Mouse (Mus musculus): ENCODE results near the gene Bcam. TPM values are rescaled to one million over a fixed set of nuclear protein-coding genes. Genes with fewer than 3 reads are reported as not detected.
"Not testable (repeated sequence)": the region's sequence is repeated elsewhere in the genome, so short reads cannot be mapped to it uniquely, and the experiment has no call there.

The Bcam gene
- total and polyA plus RNA-seq, 3 experiments = 2.6 to 8.1 TPM; not detected in 1

GRCm38 (mm10) chr7:19791504-19791903 is 20.7 kb upstream of the Bcam start:
- not testable (repeated sequence) for H3K27me3 ChIP-seq (ENCODE audit: control insufficient read depth in 1 of 2, insufficient read depth in 2 of 2, low read length in 2 of 2); H3K9me3 ChIP-seq (replicated peaks; ENCODE audit: insufficient read depth, low read length); H3K4me1 ChIP-seq (ENCODE audit: control insufficient read depth in 1 of 2, insufficient read depth in 2 of 2, low read length in 2 of 2); DNase-seq (ENCODE audit: low read depth, low spot score); H3K36me3 ChIP-seq (ENCODE audit: control insufficient read depth in 1 of 2, insufficient read depth in 2 of 2, low read length in 2 of 2); H3K4me3 ChIP-seq (ENCODE audit: control insufficient read depth in 1 of 2, insufficient read depth in 1 of 2, low read depth in 2 of 2, low read length in 2 of 2); H3K27ac ChIP-seq (ENCODE audit: control insufficient read depth, low read depth, low read length); H3K9ac ChIP-seq (ENCODE audit: control insufficient read depth, low read depth, low read length, poor library complexity, severe bottlenecking); H3K79me2 ChIP-seq (ENCODE audit: control insufficient read depth, insufficient read depth, low read length, poor library complexity)
- peak; percentile 80 for TF ChIP-seq TBP (IDR thresholded peaks at IDR 0.05; ENCODE audit: low read depth, low read length)

GRCm38 (mm10) chr7:19789904-19790347 is 19.1 kb upstream of the Bcam start:
- no peaks in the 10 kb centered on the region; a peak in 1 of 4 replicates for H3K36me3 ChIP-seq (ENCODE audit: control insufficient read depth in 1 of 2, insufficient read depth in 2 of 2, low read length in 2 of 2)
- H3K79me2 ChIP-seq (ENCODE audit: control insufficient read depth, insufficient read depth, low read length, poor library complexity) = no peaks in the 10 kb centered on the region
- no peak for TF ChIP-seq MXI1 (IDR thresholded peaks at IDR 0.05; ENCODE audit: low read depth, low read length)
- no peak for TF ChIP-seq TCF12 (IDR thresholded peaks at IDR 0.05; ENCODE audit: low read depth, low read length)
- peak; percentile 92 to 97 (median 94) for TF ChIP-seq CTCF (IDR thresholded peaks at IDR 0.05 in 2 of 3, conservative IDR thresholded peaks at IDR 0.05 in 1 of 3; ENCODE audit: control insufficient read depth in 1 of 3, insufficient read depth in 1 of 3, low read depth in 2 of 3, low read length in 3 of 3, poor library complexity in 1 of 3, severe bottlenecking in 1 of 3)
- peak; percentile 22; the same call in 1 of the 2 replicates for TF ChIP-seq MAX (IDR thresholded peaks at IDR 0.05; ENCODE audit: low read length)
- no peak for TF ChIP-seq NELFE (IDR thresholded peaks at IDR 0.05; ENCODE audit: low read depth, low read length)
- TF ChIP-seq POLR2A (IDR thresholded peaks at IDR 0.05; ENCODE audit: control insufficient read depth in 1 of 2, insufficient read depth in 1 of 2, low read depth in 1 of 2, low read length in 2 of 2, poor library complexity in 1 of 2) = peak in 1 of 2 experiments; percentile 30; a peak in 1 of 4 replicates
- no peak for TF ChIP-seq E2F4 (IDR thresholded peaks at IDR 0.05; ENCODE audit: borderline replicate concordance, low read depth, low read length)
- no peak for TF ChIP-seq MEF2A (IDR thresholded peaks at IDR 0.05; ENCODE audit: extremely low read depth, insufficient replicate concordance, low read depth, low read length, poor library complexity, severe bottlenecking)
- TF ChIP-seq SIN3A (IDR thresholded peaks at IDR 0.05; ENCODE audit: low read length) = 0 out of 2 replicates have a peak, but pooled peaks have one; percentile 54
- TF ChIP-seq RAD21 (IDR thresholded peaks at IDR 0.05; ENCODE audit: low read depth, low read length) = peak; percentile 68
- peak; percentile 81 for TF ChIP-seq MAZ (IDR thresholded peaks at IDR 0.05; ENCODE audit: low read depth, low read length)
- no peak for TF ChIP-seq MYB (IDR thresholded peaks at IDR 0.05; ENCODE audit: low read depth, low read length)
- peak; percentile 94 for TF ChIP-seq SMC3 (IDR thresholded peaks at IDR 0.05; ENCODE audit: low read depth, low read length)
- peak; percentile 62 for TF ChIP-seq ZC3H11A (IDR thresholded peaks at IDR 0.05; ENCODE audit: low read depth, low read length)
- TF ChIP-seq ETS1 (IDR thresholded peaks at IDR 0.05; ENCODE audit: low read depth, low read length) = no peak
- H3K9me3 ChIP-seq (replicated peaks; ENCODE audit: insufficient read depth, low read length) = no peaks in the 10 kb centered on the region
- H3K9ac ChIP-seq (ENCODE audit: control insufficient read depth, low read depth, low read length, poor library complexity, severe bottlenecking) = peak overlapping the region; percentile 45
- DNase-seq (ENCODE audit: low read depth, low spot score) = peak; percentile 90
- H3K4me3 ChIP-seq (ENCODE audit: control insufficient read depth in 1 of 2, insufficient read depth in 1 of 2, low read depth in 2 of 2, low read length in 2 of 2) = peak overlapping the region; percentile 48 to 56
- no peaks in the 10 kb centered on the region for H3K27me3 ChIP-seq (ENCODE audit: control insufficient read depth in 1 of 2, insufficient read depth in 2 of 2, low read length in 2 of 2)
- no peak overlapping the region for H3K27ac ChIP-seq (ENCODE audit: control insufficient read depth, low read depth, low read length)
- H3K4me1 ChIP-seq (ENCODE audit: control insufficient read depth in 1 of 2, insufficient read depth in 2 of 2, low read length in 2 of 2) = peaks cover 0 to 5% of the 10 kb centered on the region in 2 experiments; a peak in 2 of 4 replicates
